Mouse (Mus musculus) lung, embryonic 14.5 days (tissue): Measurements from ENCODE around the gene Ccl20. TPM values are rescaled to one million over a fixed set of nuclear protein-coding genes. Genes with fewer than 3 reads are reported as not detected.

Experiments
- ATAC-seq: fragments of 200-750 bp; cut with Nextera tagmentation; 2 replicates; pipeline ENCODE4 v1.8.0; 2017; ENCODE audit warnings: mild to moderate bottlenecking, moderate TSS enrichment, moderate library complexity; ENCODE audit not compliant: insufficient read depth
- DNase-seq: peaks from one replicate; pipeline ENCODE4 v3.0.0-alpha.2; 2015
- H3K27ac ChIP-seq: fragments of 300-500 bp; sonication (generic); 2 replicates; pipeline ENCODE4 v1.5.1; 2014; ENCODE audit warnings: low read depth, mild to moderate bottlenecking, moderate library complexity
- H3K27me3 ChIP-seq: fragments of 300-500 bp; sonication (generic); 2 replicates; pipeline ENCODE4 v1.6.1; 2014; ENCODE audit warnings: low read length, control low read depth; ENCODE audit not compliant: insufficient read depth
- H3K36me3 ChIP-seq: fragments of 300-500 bp; sonication (generic); 2 replicates; pipeline ENCODE4 v1.6.1; 2014; ENCODE audit warnings: control low read depth; ENCODE audit not compliant: insufficient read depth
- H3K4me1 ChIP-seq: fragments of 300-500 bp; sonication (generic); 2 replicates; pipeline ENCODE4 v1.6.1; 2014; ENCODE audit warnings: antibody characterized with exemption, control low read depth; ENCODE audit not compliant: insufficient read depth
- H3K4me2 ChIP-seq: fragments of 300-500 bp; sonication (generic); 2 replicates; pipeline ENCODE4 v1.6.1; 2014; ENCODE audit warnings: mild to moderate bottlenecking
- H3K4me3 ChIP-seq: fragments of 300-500 bp; sonication (generic); 2 replicates; pipeline ENCODE4 v1.5.1; 2014; ENCODE audit warnings: low read depth, low read length
- H3K9ac ChIP-seq: fragments of 300-500 bp; sonication (generic); 2 replicates; pipeline ENCODE4 v1.6.1; 2014
- H3K9me3 ChIP-seq: fragments of 300-500 bp; sonication (generic); 2 replicates; pipeline ENCODE4 v1.6.1; 2016; ENCODE audit warnings: low read depth, low read length, control low read depth
- CTCF ChIP-seq: IDR thresholded peaks from 2 replicates; pipeline ENCODE4 v1.5.1; 2016; ENCODE audit warnings: antibody characterized with exemption, low read depth
- WGBS: fragments of 180-500 bp; shearing (Covaris S2); extraction: QIAGEN DNeasy Blood & Tissue Kit; methylation state at CpG from one replicate; pipeline ENCODE4 v1.1.7; 2014; 5-methylcytosine and 5-hydroxymethylcytosine counted together
- polyA plus RNA-seq: library from polyadenylated mRNA; unstranded; fragments of >200 nt; fragmentation: Nextera tagmentation; extraction: Ambion mirVana; gene quantifications from 2 replicates; pipeline ENCODE4 v1.2.1, GENCODE M21; 2014

Gene Ccl20
- polyA plus RNA-seq, 1 experiment from 2014 or later = not detected

GRCm38 (mm10) chr1:83096935-83097334 lies 19.6 kb upstream of the Ccl20 start:
- TF ChIP-seq CTCF = no peak
- no peaks in the 10 kb centered on the region for H3K36me3 ChIP-seq
- no peak for DNase-seq
- no peak overlapping the region for H3K4me2 ChIP-seq
- no peak overlapping the region for H3K4me3 ChIP-seq
- no peaks in the 10 kb centered on the region for H3K9me3 ChIP-seq
- H3K4me1 ChIP-seq = no peaks in the 10 kb centered on the region
- no peak for ATAC-seq
- WGBS = 82% methylated on average over 4 of the region's 4 CpGs
- no peaks in the 10 kb centered on the region for H3K27me3 ChIP-seq
- H3K9ac ChIP-seq = no peak overlapping the region
- no peak overlapping the region for H3K27ac ChIP-seq

- no peak for TF ChIP-seq CTCF
- ATAC-seq (no peak), DNase-seq (no peak)
- 80% methylated on average over 2 of the region's 2 CpGs for WGBS
- H3K4me2 ChIP-seq = no peak overlapping the region
- H3K9ac ChIP-seq = no peak overlapping the region
- H3K27me3 ChIP-seq = no peaks in the 10 kb centered on the region
- H3K4me1 ChIP-seq = no peaks in the 10 kb centered on the region
- no peak overlapping the region for H3K4me3 ChIP-seq
- H3K9me3 ChIP-seq = no peaks in the 10 kb centered on the region
- H3K27ac ChIP-seq = no peak overlapping the region
- no peaks in the 10 kb centered on the region for H3K36me3 ChIP-seq
Measured at GRCm38 (mm10) chr1:83099160-83099559, 17.4 kb upstream of the Ccl20 start.

GRCm38 (mm10) chr1:83099580-83100137 lies 16.9 kb upstream of the Ccl20 start:
- TF ChIP-seq CTCF = no peak
- Histone ChIP-seq H3K27me3 (no peaks in the 10 kb centered on the region), H3K27ac (peak overlapping the region; percentile 36; the same call in 1 of the 2 replicates)

GRCm38 (mm10) chr1:83101891-83102290 lies 14.7 kb upstream of the Ccl20 start:
- Histone ChIP-seq H3K36me3 (no peaks in the 10 kb centered on the region), H3K27me3 (no peaks in the 10 kb centered on the region), H3K27ac (no peak overlapping the region), H3K9me3 (no peaks in the 10 kb centered on the region), H3K9ac (no peak overlapping the region), H3K4me1 (no peaks in the 10 kb centered on the region), H3K4me2 (no peak overlapping the region), H3K4me3 (no peak overlapping the region)
- DNase-seq (peak; percentile 80), ATAC-seq (no peak)
- 22% methylated on average over 3 of the region's 3 CpGs for WGBS
- TF ChIP-seq CTCF = no peak

More at GRCm38 (mm10) chr1:83099580-83100137, 16.9 kb upstream of the Ccl20 start:
- WGBS = 63% methylated on average over 7 of the region's 7 CpGs
- no peak overlapping the region for H3K4me2 ChIP-seq
- H3K4me1 ChIP-seq = no peaks in the 10 kb centered on the region
- ATAC-seq (no peak), DNase-seq (peak; percentile 13)
- no peaks in the 10 kb centered on the region for H3K36me3 ChIP-seq
- no peak overlapping the region for H3K4me3 ChIP-seq
- H3K9ac ChIP-seq = no peak overlapping the region
- H3K9me3 ChIP-seq = no peaks in the 10 kb centered on the region

GRCm38 (mm10) chr1:83105464-83105863 lies 11.1 kb upstream of the Ccl20 start:
- ATAC-seq (no peak), DNase-seq (no peak)
- Histone ChIP-seq H3K36me3 (no peaks in the 10 kb centered on the region), H3K9ac (no peak overlapping the region), H3K27ac (no peak overlapping the region), H3K4me1 (no peaks in the 10 kb centered on the region), H3K4me3 (no peak overlapping the region), H3K9me3 (no peaks in the 10 kb centered on the region), H3K4me2 (no peak overlapping the region), H3K27me3 (no peaks in the 10 kb centered on the region)
- 63% methylated on average over 1 of the region's 1 CpGs for WGBS
- TF ChIP-seq CTCF = no peak

- DNase-seq = no peak
- no peak for ATAC-seq
- no peaks in the 10 kb centered on the region for H3K4me1 ChIP-seq
- no peak for TF ChIP-seq CTCF
- H3K27me3 ChIP-seq = no peaks in the 10 kb centered on the region
- H3K9ac ChIP-seq = no peak overlapping the region
- H3K4me2 ChIP-seq = no peak overlapping the region
- no peaks in the 10 kb centered on the region for H3K36me3 ChIP-seq
- H3K4me3 ChIP-seq = no peak overlapping the region
- WGBS = 75% methylated on average over 5 of the region's 5 CpGs
- no peak overlapping the region for H3K27ac ChIP-seq
- H3K9me3 ChIP-seq = no peaks in the 10 kb centered on the region
Measured at GRCm38 (mm10) chr1:83107410-83107978, 9.1 kb upstream of the Ccl20 start.

- Histone ChIP-seq H3K9ac (no peak overlapping the region), H3K9me3 (no peaks in the 10 kb centered on the region), H3K4me3 (no peak overlapping the region), H3K27ac (no peak overlapping the region), H3K27me3 (no peaks in the 10 kb centered on the region), H3K4me1 (no peaks in the 10 kb centered on the region), H3K4me2 (no peak overlapping the region), H3K36me3 (no peaks in the 10 kb centered on the region)
- DNase-seq = no peak
- no peak for TF ChIP-seq CTCF
- no peak for ATAC-seq
Measured at GRCm38 (mm10) chr1:83110992-83111391, 5.6 kb upstream of the Ccl20 start.
